Mouse (Mus musculus) bone marrow, adult 2 months (tissue): ENCODE data around the gene Olfr952.

Source experiments
- CTCF ChIP-seq: fragments of 200-500 bp; IDR thresholded peaks from 2 replicates; pipeline ENCODE4 v1.5.1; 2011; ENCODE audit warnings: low read length, control low read depth; ENCODE audit not compliant: control insufficient read depth, insufficient read depth
- POLR2A ChIP-seq: fragments of 200-500 bp; IDR thresholded peaks from 2 replicates; pipeline ENCODE4 v1.6.1; 2011; ENCODE audit warnings: low read depth, mild to moderate bottlenecking, control low read depth, low read length, borderline replicate concordance; ENCODE audit not compliant: control insufficient read depth

DNA sequence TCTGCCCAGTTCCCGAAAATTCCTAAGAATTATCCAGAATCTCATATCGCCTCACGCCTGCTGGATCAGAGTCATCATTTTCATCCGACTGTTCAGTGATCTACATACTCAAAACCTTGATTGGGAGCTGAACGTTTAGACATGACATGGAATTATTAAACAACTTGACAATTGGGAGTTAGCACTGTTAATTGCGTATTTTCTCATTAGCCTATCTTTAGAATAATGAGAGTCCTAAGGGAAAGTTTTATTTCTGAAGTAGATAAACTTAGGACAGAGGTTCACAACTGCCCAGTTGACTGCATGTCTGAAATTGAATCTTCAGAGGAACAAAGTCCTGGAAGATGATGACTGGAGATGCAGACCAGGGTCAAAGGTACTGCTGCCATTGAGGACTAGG, 29.5 kb upstream of the Olfr952 start, which contains the start of gene Olfr954:
- no peak for TF ChIP-seq CTCF
- no peak for TF ChIP-seq POLR2A
